Mouse (Mus musculus) CH12.LX (cell line): ENCODE results near the gene Alcam. TPM values are rescaled to one million over a fixed set of nuclear protein-coding genes. Genes with fewer than 3 reads are reported as not detected.

Experiments used
- DNase-seq: peaks from one replicate; pipeline ENCODE4 v3.0.0-alpha.2; 2013; ENCODE audit errors: extremely low read depth
- H3K27ac ChIP-seq: 2 replicates; pipeline ENCODE4 v1.5.1; 2012; ENCODE audit warnings: low read depth, mild to moderate bottlenecking, control low read depth, moderate library complexity; ENCODE audit not compliant: insufficient read depth
- H3K27me3 ChIP-seq: replicated peaks from 2 replicates; pipeline ENCODE3; 2012; ENCODE audit warnings: inconsistent platforms
- H3K36me3 ChIP-seq, 2 experiments: replicated peaks in 1 of 2; 2 replicates each; pipeline versions ENCODE3 to v1.6.1; 2012; ENCODE audit warnings: inconsistent platforms in 1 of 2, low read length in 1 of 2, mild to moderate bottlenecking in 1 of 2, mixed read lengths in 1 of 2, moderate library complexity in 1 of 2; ENCODE audit not compliant: control insufficient read depth in 1 of 2, insufficient read depth in 1 of 2
- H3K4me1 ChIP-seq, 2 experiments: 2 replicates each; pipeline ENCODE4 v1.6.1; 2012; ENCODE audit warnings: inconsistent platforms in 1 of 2, moderate library complexity in 1 of 2; ENCODE audit not compliant: insufficient read depth in 2 of 2, control insufficient read depth in 1 of 2
- H3K4me2 ChIP-seq: 2 replicates; pipeline ENCODE4 v1.6.1; 2012; ENCODE audit warnings: low read depth, mild to moderate bottlenecking, control low read depth; ENCODE audit not compliant: poor library complexity, insufficient read depth, severe bottlenecking
- H3K4me3 ChIP-seq, 3 experiments: fragments of 150-350 bp in 1 of 3; sonication (generic) in 1 of 3; replicated peaks in 1 of 3; 2 replicates each; pipeline versions ENCODE3 to v1.5.1; 2011 to 2012; ENCODE audit warnings: low read depth in 2 of 3, low read length in 2 of 3, mild to moderate bottlenecking in 2 of 3, moderate library complexity in 2 of 3, control low read depth in 1 of 3, improper control_type of control experiment in 1 of 3, inconsistent platforms in 1 of 3, mixed read lengths in 1 of 3; ENCODE audit not compliant: poor library complexity in 1 of 3
- H3K79me2 ChIP-seq: replicated peaks from 2 replicates; pipeline ENCODE4 v1.6.1; 2012; ENCODE audit warnings: mild to moderate bottlenecking, moderate library complexity; ENCODE audit not compliant: control insufficient read depth, poor library complexity, insufficient read depth, severe bottlenecking; ENCODE audit errors: extremely low read depth
- H3K9ac ChIP-seq: 2 replicates; pipeline ENCODE4 v1.6.1; 2012; ENCODE audit warnings: low read depth, mild to moderate bottlenecking, control low read depth, moderate library complexity; ENCODE audit not compliant: insufficient read depth
- H3K9me3 ChIP-seq: replicated peaks from 2 replicates; pipeline ENCODE3; 2012; ENCODE audit warnings: low read length, inconsistent platforms, mixed read lengths
- BHLHE40 ChIP-seq: IDR thresholded peaks from 2 replicates; pipeline ENCODE4 v1.6.1; 2011; ENCODE audit warnings: mild to moderate bottlenecking, low read depth, low read length, improper control_type of control experiment
- CHD1 ChIP-seq: IDR thresholded peaks from 2 replicates; pipeline ENCODE4 v1.6.1; 2012; ENCODE audit warnings: low read depth, low read length, improper control_type of control experiment, inconsistent platforms
- CHD2 ChIP-seq: IDR thresholded peaks from 2 replicates; pipeline ENCODE4 v1.6.1; 2011; ENCODE audit warnings: low read length, improper control_type of control experiment
- CTCF ChIP-seq, 2 experiments: IDR thresholded peaks in 1 of 2; conservative IDR thresholded peaks in 1 of 2; 2 replicates each; pipeline ENCODE4 v1.5.1; 2011 to 2012; ENCODE audit warnings: low read depth in 2 of 2, low read length in 2 of 2, improper control_type of control experiment in 1 of 2, inconsistent platforms in 1 of 2, mild to moderate bottlenecking in 1 of 2, moderate library complexity in 1 of 2
- E2F4 ChIP-seq: IDR thresholded peaks from 2 replicates; pipeline ENCODE4 v1.6.1; 2011; ENCODE audit warnings: low read depth, low read length, improper control_type of control experiment; ENCODE audit not compliant: insufficient replicate concordance
- ELF1 ChIP-seq: IDR thresholded peaks from 2 replicates; pipeline ENCODE4 v1.6.1; 2014; ENCODE audit warnings: low read depth, mild to moderate bottlenecking, inconsistent platforms, low read length, improper control_type of control experiment
- EP300 ChIP-seq: IDR thresholded peaks from 2 replicates; pipeline ENCODE4 v1.6.1; 2011; ENCODE audit warnings: low read length, improper control_type of control experiment
- ETS1 ChIP-seq: conservative IDR thresholded peaks from 2 replicates; pipeline ENCODE4 v1.6.1; 2012; ENCODE audit warnings: low read depth, mild to moderate bottlenecking, inconsistent platforms, low read length, improper control_type of control experiment, moderate library complexity
- GABPA ChIP-seq: IDR thresholded peaks from 2 replicates; pipeline ENCODE4 v1.6.1; 2012; ENCODE audit warnings: low read depth, low read length, improper control_type of control experiment, inconsistent platforms; ENCODE audit not compliant: insufficient replicate concordance
- HCFC1 ChIP-seq: IDR thresholded peaks from 2 replicates; pipeline ENCODE4 v1.6.1; 2012; ENCODE audit warnings: low read depth, mild to moderate bottlenecking, inconsistent platforms, low read length, improper control_type of control experiment
- IRF4 ChIP-seq: IDR thresholded peaks from 2 replicates; pipeline ENCODE4 v1.6.1; 2014; ENCODE audit warnings: low read depth, mild to moderate bottlenecking, inconsistent platforms, low read length, improper control_type of control experiment
- JUN ChIP-seq: IDR thresholded peaks from 2 replicates; pipeline ENCODE4 v1.6.1; 2011; ENCODE audit warnings: low read depth, mild to moderate bottlenecking, low read length, improper control_type of control experiment, moderate library complexity; ENCODE audit not compliant: insufficient read depth
- JUND ChIP-seq: conservative IDR thresholded peaks from 2 replicates; pipeline ENCODE4 v1.6.1; 2011; ENCODE audit warnings: low read depth, low read length, improper control_type of control experiment
- KAT2A ChIP-seq: IDR thresholded peaks from 2 replicates; pipeline ENCODE4 v1.6.1; 2012; ENCODE audit warnings: low read length, improper control_type of control experiment, inconsistent platforms; ENCODE audit not compliant: insufficient replicate concordance
- MAFK ChIP-seq: IDR thresholded peaks from 2 replicates; pipeline ENCODE4 v1.6.1; 2011; ENCODE audit warnings: low read length, improper control_type of control experiment; ENCODE audit not compliant: insufficient replicate concordance
- MAX ChIP-seq: IDR thresholded peaks from 2 replicates; pipeline ENCODE4 v1.6.1; 2011; ENCODE audit warnings: low read length, improper control_type of control experiment
- MAZ ChIP-seq: IDR thresholded peaks from 2 replicates; pipeline ENCODE4 v1.6.1; 2012; ENCODE audit warnings: low read depth, mild to moderate bottlenecking, inconsistent platforms, low read length, improper control_type of control experiment, moderate library complexity
- MEF2A ChIP-seq: IDR thresholded peaks from 2 replicates; pipeline ENCODE4 v1.6.1; 2014; ENCODE audit warnings: low read depth, mild to moderate bottlenecking, inconsistent platforms, low read length, improper control_type of control experiment, borderline replicate concordance
- MXI1 ChIP-seq: IDR thresholded peaks from 2 replicates; pipeline ENCODE4 v1.6.1; 2011; ENCODE audit warnings: mild to moderate bottlenecking, low read depth, low read length, improper control_type of control experiment
- MYC ChIP-seq: IDR thresholded peaks from 2 replicates; pipeline ENCODE4 v1.6.1; 2011; ENCODE audit warnings: low read depth, mild to moderate bottlenecking, improper control_type of control experiment, low read length
- NELFE ChIP-seq: IDR thresholded peaks from 2 replicates; pipeline ENCODE4 v1.6.1; 2011; ENCODE audit warnings: low read depth, low read length, improper control_type of control experiment
- NRF1 ChIP-seq: IDR thresholded peaks from 2 replicates; pipeline ENCODE4 v1.6.1; 2014; ENCODE audit warnings: low read depth, mild to moderate bottlenecking, inconsistent platforms, low read length, improper control_type of control experiment, moderate library complexity
- PAX5 ChIP-seq: IDR thresholded peaks from 2 replicates; pipeline ENCODE4 v1.6.1; 2012; ENCODE audit warnings: low read length, inconsistent platforms, mixed read lengths
- POLR2A ChIP-seq: IDR thresholded peaks from 2 replicates; pipeline ENCODE4 v1.6.1; 2011; ENCODE audit warnings: low read depth, mild to moderate bottlenecking, improper control_type of control experiment, low read length
- POLR2AphosphoS2 ChIP-seq: IDR thresholded peaks from 2 replicates; pipeline ENCODE4 v1.6.1; 2011; ENCODE audit warnings: low read depth, low read length, improper control_type of control experiment
- RAD21 ChIP-seq: IDR thresholded peaks from 2 replicates; pipeline ENCODE4 v1.6.1; 2011; ENCODE audit warnings: low read depth, mild to moderate bottlenecking, low read length, improper control_type of control experiment, moderate library complexity
- RCOR1 ChIP-seq: conservative IDR thresholded peaks from 2 replicates; pipeline ENCODE4 v1.6.1; 2012; ENCODE audit warnings: low read depth, mild to moderate bottlenecking, inconsistent platforms, low read length, improper control_type of control experiment
- SIN3A ChIP-seq: IDR thresholded peaks from 2 replicates; pipeline ENCODE4 v1.6.1; 2012; ENCODE audit warnings: low read length, improper control_type of control experiment, inconsistent platforms
- SMC3 ChIP-seq: IDR thresholded peaks from 2 replicates; pipeline ENCODE4 v1.6.1; 2011; ENCODE audit warnings: low read depth, low read length, improper control_type of control experiment
- TBP ChIP-seq: conservative IDR thresholded peaks from 2 replicates; pipeline ENCODE4 v1.6.1; 2011; ENCODE audit warnings: low read depth, low read length, improper control_type of control experiment
- TCF12 ChIP-seq: IDR thresholded peaks from 2 replicates; pipeline ENCODE4 v1.6.1; 2014; ENCODE audit warnings: low read depth, mild to moderate bottlenecking, inconsistent platforms, low read length, improper control_type of control experiment
- UBTF ChIP-seq: IDR thresholded peaks from 2 replicates; pipeline ENCODE4 v1.6.1; 2012; ENCODE audit warnings: low read depth, mild to moderate bottlenecking, inconsistent platforms, low read length, improper control_type of control experiment, moderate library complexity
- USF1 ChIP-seq: IDR thresholded peaks from 2 replicates; pipeline ENCODE4 v1.6.1; 2014; ENCODE audit warnings: low read depth, mild to moderate bottlenecking, inconsistent platforms, low read length, improper control_type of control experiment
- USF2 ChIP-seq: conservative IDR thresholded peaks from 2 replicates; pipeline ENCODE4 v1.6.1; 2011; ENCODE audit warnings: low read depth, low read length, improper control_type of control experiment
- ZC3H11A ChIP-seq: IDR thresholded peaks from 2 replicates; pipeline ENCODE4 v1.6.1; 2012; ENCODE audit warnings: low read depth, mild to moderate bottlenecking, inconsistent platforms, low read length, improper control_type of control experiment
- ZKSCAN1 ChIP-seq: IDR thresholded peaks from 2 replicates; pipeline ENCODE4 v1.6.1; 2012; ENCODE audit warnings: low read depth, inconsistent platforms, low read length, improper control_type of control experiment, borderline replicate concordance
- ZMIZ1 ChIP-seq: IDR thresholded peaks from 2 replicates; pipeline ENCODE4 v1.6.1; 2012; ENCODE audit warnings: low read depth, mild to moderate bottlenecking, inconsistent platforms, low read length, improper control_type of control experiment
- ZNF384 ChIP-seq: IDR thresholded peaks from 2 replicates; pipeline ENCODE4 v1.6.1; 2012; ENCODE audit warnings: low read depth, low read length, improper control_type of control experiment, inconsistent platforms
- dilution Hi-C: fragments of 300-500 bp; cut with MboI; formaldehyde crosslinking; loops from 2 replicates; pipeline ENCODE4 v1.14.3; 2020; ENCODE audit warnings: low sequenced_read_pairs; ENCODE audit not compliant: extremely low pct_unique_long_range_greater_than_20kb, extremely low pct_ligation_motif_present
- in situ Hi-C: fragments of 300-500 bp; cut with MboI; formaldehyde crosslinking; loops from 3 replicates; pipeline ENCODE4 v1.14.3; 2019; ENCODE audit warnings: low sequenced_read_pairs, low pct_ligation_motif_present, low pct_unique_long_range_greater_than_20kb, mixed read lengths
- polyA plus RNA-seq: library from polyadenylated mRNA; unstranded; fragments of >175 nt; gene quantifications from 2 replicates; pipeline ENCODE4 v1.2.1, GENCODE M21; 2012; ENCODE audit warnings: low read depth; ENCODE audit not compliant: insufficient read length
- total RNA-seq, 2 experiments: library from RNA; depleted of rRNA; stranded (reverse); fragments of 300-350 nt in 1 of 2; fragments of >200 nt in 1 of 2; gene quantifications; 2 replicates each; pipeline ENCODE4 v1.2.3; 2012 to 2014

Alcam gene
- total and polyA plus RNA-seq, 3 experiments, result 26.3 to 56.7 (median 54.6) TPM

GRCm38 (mm10) chr16:52443055-52443454 lies 10.8 kb downstream of the Alcam start:
- peak overlapping the region; percentile 92 for H3K27ac ChIP-seq
- peaks cover 0 to 57% of the 10 kb centered on the region in 2 experiments; a peak in 2 of 4 replicates for H3K4me1 ChIP-seq
- peak; percentile 56 for DNase-seq
- in situ Hi-C loops (no loop called here), dilution Hi-C loops (no loop called here)
- no peaks in the 10 kb centered on the region for H3K27me3 ChIP-seq
- H3K4me2 ChIP-seq, result peak overlapping the region; percentile 96
- H3K4me3 ChIP-seq, result no peak overlapping the region
- H3K9me3 ChIP-seq, result no peaks in the 10 kb centered on the region
- TF ChIP-seq MAX (peak; percentile 71), USF1 (no peak), TCF12 (peak; percentile 56; the same call in 1 of the 2 replicates), ELF1 (no peak), JUN (peak; percentile 92), UBTF (no peak), MYC (peak; percentile 78; the same call in 1 of the 2 replicates), GABPA (no peak), NELFE (no peak), SIN3A (peak; percentile 76; the same call in 1 of the 2 replicates), HCFC1 (no peak), MAZ (peak; percentile 86), EP300 (peak; percentile 94), USF2 (no peak), ZNF384 (no peak; the same call in 1 of the 2 replicates), MAFK (peak; percentile 55; the same call in 1 of the 2 replicates), ZMIZ1 (no peak), PAX5 (no peak), SMC3 (no peak), JUND (peak; percentile 96), RCOR1 (peak; percentile 80; the same call in 1 of the 2 replicates), KAT2A (no peak), TBP (no peak), BHLHE40 (peak; percentile 77), MXI1 (peak; percentile 55; the same call in 1 of the 2 replicates), CHD1 (peak; percentile 84), CTCF (conservative IDR thresholded peaks at IDR 0.05 in 1 of 2, IDR thresholded peaks at IDR 0.05 in 1 of 2; ENCODE audit: low read depth in 2 of 2, low read length in 2 of 2) (no peak), NRF1 (no peak), ZC3H11A (no peak), CHD2 (peak; percentile 64), POLR2A (no peak), POLR2AphosphoS2 (no peak; the same call in 1 of the 2 replicates), ETS1 (peak; percentile 60), ZKSCAN1 (no peak), MEF2A (peak; percentile 63; the same call in 1 of the 2 replicates), IRF4 (peak; percentile 96), RAD21 (no peak), E2F4 (no peak)
- peak overlapping the region; percentile 91 for H3K9ac ChIP-seq
- H3K79me2 ChIP-seq, result peaks cover 69% of the 10 kb centered on the region
- H3K36me3 ChIP-seq, result no peaks in the 10 kb centered on the region
